Mouse (Mus musculus) lung, postnatal 0 days (tissue): ENCODE measurements around the gene Cgn.

Source experiments
- CTCF ChIP-seq: IDR thresholded peaks from 2 replicates; pipeline ENCODE4 v1.5.1; 2016; ENCODE audit warnings: antibody characterized with exemption, mild to moderate bottlenecking
- EP300 ChIP-seq: IDR thresholded peaks from 2 replicates; pipeline ENCODE4 v1.6.1; 2016; ENCODE audit warnings: antibody characterized with exemption, mild to moderate bottlenecking, control low read depth

- TF ChIP-seq CTCF (no peak), EP300 (no peak)
Observed at GRCm38 (mm10) chr3:94745691-94746090, 40.6 kb downstream of the Cgn start.
